Mouse (Mus musculus) hindbrain, postnatal 0 days (tissue): Measurements from ENCODE around the gene Chst14. TPM values are rescaled to one million over a fixed set of nuclear protein-coding genes. Genes with fewer than 3 reads are reported as not detected.

Experiments
- ATAC-seq: fragments of 200-750 bp; cut with Nextera tagmentation; 2 replicates; pipeline ENCODE4 v1.8.0; 2017; ENCODE audit warnings: mild to moderate bottlenecking, moderate TSS enrichment, moderate library complexity
- DNase-seq: peaks from one replicate; pipeline ENCODE4 v3.0.0-alpha.2; 2015; ENCODE audit warnings: low spot score
- H3K27ac ChIP-seq: fragments of 300-500 bp; sonication (generic); 2 replicates; pipeline ENCODE4 v1.5.1; 2014; ENCODE audit warnings: mild to moderate bottlenecking
- H3K27me3 ChIP-seq: fragments of 300-500 bp; sonication (generic); 2 replicates; pipeline ENCODE4 v1.6.1; 2014; ENCODE audit warnings: low read length, mixed read lengths; ENCODE audit not compliant: insufficient read depth
- H3K36me3 ChIP-seq: fragments of 300-500 bp; sonication (generic); 2 replicates; pipeline ENCODE4 v1.6.1; 2014; ENCODE audit warnings: low read length, mixed read lengths; ENCODE audit not compliant: insufficient read depth
- H3K4me1 ChIP-seq: fragments of 300-500 bp; sonication (generic); 2 replicates; pipeline ENCODE4 v1.6.1; 2014; ENCODE audit warnings: antibody characterized with exemption, low read length, mixed read lengths; ENCODE audit not compliant: insufficient read depth
- H3K4me2 ChIP-seq: fragments of 300-500 bp; sonication (generic); 2 replicates; pipeline ENCODE4 v1.6.1; 2014; ENCODE audit warnings: low read depth, mild to moderate bottlenecking, low read length, moderate library complexity, mixed read lengths
- H3K4me3 ChIP-seq: fragments of 300-500 bp; sonication (generic); 2 replicates; pipeline ENCODE4 v1.5.1; 2014; ENCODE audit warnings: low read length
- H3K9ac ChIP-seq: fragments of 300-500 bp; sonication (generic); replicated peaks from 2 replicates; pipeline ENCODE4 v1.6.1; 2014; ENCODE audit warnings: mild to moderate bottlenecking, low read length, moderate library complexity, mixed read lengths
- H3K9me3 ChIP-seq: fragments of 300-500 bp; sonication (generic); 2 replicates; pipeline ENCODE4 v1.6.1; 2016; ENCODE audit warnings: low read length, mixed read lengths
- CTCF ChIP-seq: IDR thresholded peaks from 2 replicates; pipeline ENCODE4 v1.5.1; 2016; ENCODE audit warnings: antibody characterized with exemption, control low read depth, low read depth
- WGBS: fragments of 180-500 bp; shearing (Covaris S2); extraction: QIAGEN DNeasy Blood & Tissue Kit; methylation state at CpG from one replicate; pipeline ENCODE4 v1.1.7; 2014; 5-methylcytosine and 5-hydroxymethylcytosine counted together
- polyA plus RNA-seq: library from polyadenylated mRNA; unstranded; fragments of >200 nt; fragmentation: Nextera tagmentation; extraction: Ambion mirVana; gene quantifications from 2 replicates; pipeline ENCODE4 v1.2.1, GENCODE M21; 2015
- total RNA-seq: library from RNA; depleted of rRNA; stranded (reverse); fragments of >200 nt; gene quantifications from 2 replicates; pipeline ENCODE4 v1.2.3, GENCODE M21; 2014

Gene Chst14
- total and polyA plus RNA-seq, 2 experiments from 2014 or later, result 4.7 to 8.5 TPM

- no peak for TF ChIP-seq CTCF
- H3K9me3 ChIP-seq, result no peaks in the 10 kb centered on the region
- ATAC-seq (peak; percentile 58), DNase-seq (peak; percentile 50)
- WGBS, result 32% methylated on average over 11 of the region's 11 CpGs
- peaks cover 24% of the 10 kb centered on the region for H3K4me1 ChIP-seq
- H3K9ac ChIP-seq, result no peak overlapping the region
- no peaks in the 10 kb centered on the region for H3K27me3 ChIP-seq
- H3K4me3 ChIP-seq, result no peak overlapping the region
- H3K36me3 ChIP-seq, result 0 out of 2 replicates have a peak, but pooled peaks cover 5% of the 10 kb centered on the region
- H3K4me2 ChIP-seq, result peak overlapping the region; percentile 19; the same call in 1 of the 2 replicates
- H3K27ac ChIP-seq, result peak overlapping the region; percentile 32; the same call in 1 of the 2 replicates
These were observed 12.6 kb upstream of the Chst14 start for GRCm38 (mm10) chr2:118913551-118914276.

- 23% methylated on average over 8 of the region's 8 CpGs for WGBS
- DNase-seq, result no peak
These were observed 11.6 kb upstream of the Chst14 start for GRCm38 (mm10) chr2:118914685-118915084.

GRCm38 (mm10) chr2:118916436-118916835 lies 9.9 kb upstream of the Chst14 start:
- no peaks in the 10 kb centered on the region for H3K27me3 ChIP-seq
- no peak for ATAC-seq
- H3K9ac ChIP-seq, result no peak overlapping the region
- H3K4me2 ChIP-seq, result no peak overlapping the region
- 87% methylated on average over 17 of the region's 17 CpGs for WGBS
- H3K36me3 ChIP-seq, result peaks cover 14% of the 10 kb centered on the region; the same call in 1 of the 2 replicates
- peaks cover 24% of the 10 kb centered on the region for H3K4me1 ChIP-seq
- H3K27ac ChIP-seq, result no peak overlapping the region
- no peak for TF ChIP-seq CTCF
- H3K9me3 ChIP-seq, result no peaks in the 10 kb centered on the region
- no peak overlapping the region for H3K4me3 ChIP-seq
- DNase-seq, result no peak

More at GRCm38 (mm10) chr2:118914685-118915084, 11.6 kb upstream of the Chst14 start:
- no peak overlapping the region for H3K4me2 ChIP-seq
- peaks cover 24% of the 10 kb centered on the region for H3K4me1 ChIP-seq
- no peak overlapping the region for H3K27ac ChIP-seq
- no peaks in the 10 kb centered on the region for H3K9me3 ChIP-seq
- H3K27me3 ChIP-seq, result no peaks in the 10 kb centered on the region
- TF ChIP-seq CTCF, result no peak
- 0 out of 2 replicates have a peak, but pooled peaks cover 5% of the 10 kb centered on the region for H3K36me3 ChIP-seq
- no peak overlapping the region for H3K9ac ChIP-seq
- H3K4me3 ChIP-seq, result no peak overlapping the region
- peak; percentile 46; the same call in 1 of the 2 replicates for ATAC-seq

GRCm38 (mm10) chr2:118918543-118918942 lies 7.8 kb upstream of the Chst14 start:
- H3K27me3 ChIP-seq, result no peaks in the 10 kb centered on the region
- TF ChIP-seq CTCF, result no peak
- H3K27ac ChIP-seq, result no peak overlapping the region
- H3K9ac ChIP-seq, result no peak overlapping the region
- H3K4me3 ChIP-seq, result no peak overlapping the region
- peaks cover 29% of the 10 kb centered on the region; the same call in 1 of the 2 replicates for H3K36me3 ChIP-seq
- H3K9me3 ChIP-seq, result no peaks in the 10 kb centered on the region
- DNase-seq (no peak), ATAC-seq (no peak)
- H3K4me1 ChIP-seq, result peaks cover 14% of the 10 kb centered on the region
- H3K4me2 ChIP-seq, result no peak overlapping the region
- 61% methylated on average over 1 of the region's 1 CpGs for WGBS

GRCm38 (mm10) chr2:118920428-118920827 lies 5.9 kb upstream of the Chst14 start:
- no peaks in the 10 kb centered on the region for H3K9me3 ChIP-seq
- H3K4me3 ChIP-seq, result no peak overlapping the region
- no peak for DNase-seq
- H3K9ac ChIP-seq, result no peak overlapping the region
- WGBS, result 74% methylated on average over 3 of the region's 3 CpGs
- no peak overlapping the region for H3K27ac ChIP-seq
- no peak for TF ChIP-seq CTCF
- no peak for ATAC-seq
- H3K4me2 ChIP-seq, result no peak overlapping the region
- H3K4me1 ChIP-seq, result no peaks in the 10 kb centered on the region
- no peaks in the 10 kb centered on the region for H3K27me3 ChIP-seq
- H3K36me3 ChIP-seq, result peaks cover 34% of the 10 kb centered on the region; the same call in 1 of the 2 replicates

GRCm38 (mm10) chr2:118925952-118926351 lies 344 bp upstream of the Chst14 start:
- H3K9me3 ChIP-seq, result no peaks in the 10 kb centered on the region
- no peaks in the 10 kb centered on the region for H3K27me3 ChIP-seq
- DNase-seq (no peak), ATAC-seq (peak; percentile 50)
- H3K4me3 ChIP-seq, result peak overlapping the region; percentile 52
- peaks cover 11% of the 10 kb centered on the region for H3K4me1 ChIP-seq
- peak overlapping the region; percentile 64 for H3K9ac ChIP-seq
- H3K36me3 ChIP-seq, result peaks cover 25% of the 10 kb centered on the region; the same call in 1 of the 2 replicates
- WGBS, result 3% methylated on average over 6 of the region's 6 CpGs
- H3K4me2 ChIP-seq, result peak overlapping the region; percentile 84
- no peak for TF ChIP-seq CTCF
- H3K27ac ChIP-seq, result no peak overlapping the region
